Mouse (Mus musculus) stomach, postnatal 0 days (tissue): Measurements from ENCODE around the gene Tmem127. TPM values are rescaled to one million over a fixed set of nuclear protein-coding genes. Genes with fewer than 3 reads are reported as not detected.
"Not testable (repeated sequence)": the region's sequence is repeated elsewhere in the genome, so short reads cannot be mapped to it uniquely, and the experiment has no call there.

Source experiments
- ATAC-seq: fragments of 200-750 bp; cut with Nextera tagmentation; 2 replicates; pipeline ENCODE4 v1.8.0; 2017; ENCODE audit not compliant: low FRiP score, low TSS enrichment
- DNase-seq: peaks from one replicate; pipeline ENCODE4 v3.0.0-alpha.2; 2016; ENCODE audit warnings: low spot score
- H3K27ac ChIP-seq: fragments of 300-500 bp; sonication (generic); replicated peaks from 2 replicates; pipeline ENCODE4 v1.5.1; 2014; ENCODE audit warnings: mild to moderate bottlenecking, control low read depth
- H3K27me3 ChIP-seq: fragments of 300-500 bp; sonication (generic); 2 replicates; pipeline ENCODE4 v1.6.1; 2014; ENCODE audit warnings: low read length; ENCODE audit not compliant: control insufficient read depth, insufficient read depth
- H3K36me3 ChIP-seq: fragments of 300-500 bp; sonication (generic); 2 replicates; pipeline ENCODE4 v1.6.1; 2014; ENCODE audit warnings: low read length, mixed read lengths; ENCODE audit not compliant: control insufficient read depth, insufficient read depth
- H3K4me1 ChIP-seq: fragments of 300-500 bp; sonication (generic); replicated peaks from 2 replicates; pipeline ENCODE4 v1.6.1; 2014; ENCODE audit warnings: antibody characterized with exemption; ENCODE audit not compliant: control insufficient read depth, insufficient read depth
- H3K4me2 ChIP-seq: fragments of 300-500 bp; sonication (generic); replicated peaks from 2 replicates; pipeline ENCODE4 v1.6.1; 2014; ENCODE audit warnings: low read depth, mild to moderate bottlenecking, control low read depth, moderate library complexity
- H3K4me3 ChIP-seq: fragments of 300-500 bp; sonication (generic); 2 replicates; pipeline ENCODE4 v1.5.1; 2014; ENCODE audit warnings: low read depth, low read length, control low read depth
- H3K9ac ChIP-seq: fragments of 300-500 bp; sonication (generic); 2 replicates; pipeline ENCODE4 v1.6.1; 2014; ENCODE audit warnings: mild to moderate bottlenecking, low read length, control low read depth, mixed read lengths
- H3K9me3 ChIP-seq: fragments of 300-500 bp; sonication (generic); 2 replicates; pipeline ENCODE4 v1.6.1; 2016; ENCODE audit warnings: low read length; ENCODE audit not compliant: control insufficient read depth
- CTCF ChIP-seq: IDR thresholded peaks from 2 replicates; pipeline ENCODE4 v1.5.1; 2016; ENCODE audit warnings: antibody characterized with exemption, low read depth, mild to moderate bottlenecking, moderate library complexity
- EP300 ChIP-seq: optimal IDR thresholded peaks from 2 replicates; pipeline ENCODE3; 2016; ENCODE audit warnings: antibody characterized with exemption
- WGBS: fragments of 180-500 bp; shearing (Covaris S2); extraction: QIAGEN DNeasy Blood & Tissue Kit; methylation state at CpG from one replicate; pipeline ENCODE4 v1.1.7; 2014; 5-methylcytosine and 5-hydroxymethylcytosine counted together
- polyA plus RNA-seq: library from polyadenylated mRNA; unstranded; fragments of >200 nt; fragmentation: Nextera tagmentation; extraction: Ambion mirVana; gene quantifications from 2 replicates; pipeline ENCODE4 v1.2.1, GENCODE M21; 2015

Gene Tmem127
- 27.0 and 27.1 TPM in 2 replicates for polyA plus RNA-seq

DNA sequence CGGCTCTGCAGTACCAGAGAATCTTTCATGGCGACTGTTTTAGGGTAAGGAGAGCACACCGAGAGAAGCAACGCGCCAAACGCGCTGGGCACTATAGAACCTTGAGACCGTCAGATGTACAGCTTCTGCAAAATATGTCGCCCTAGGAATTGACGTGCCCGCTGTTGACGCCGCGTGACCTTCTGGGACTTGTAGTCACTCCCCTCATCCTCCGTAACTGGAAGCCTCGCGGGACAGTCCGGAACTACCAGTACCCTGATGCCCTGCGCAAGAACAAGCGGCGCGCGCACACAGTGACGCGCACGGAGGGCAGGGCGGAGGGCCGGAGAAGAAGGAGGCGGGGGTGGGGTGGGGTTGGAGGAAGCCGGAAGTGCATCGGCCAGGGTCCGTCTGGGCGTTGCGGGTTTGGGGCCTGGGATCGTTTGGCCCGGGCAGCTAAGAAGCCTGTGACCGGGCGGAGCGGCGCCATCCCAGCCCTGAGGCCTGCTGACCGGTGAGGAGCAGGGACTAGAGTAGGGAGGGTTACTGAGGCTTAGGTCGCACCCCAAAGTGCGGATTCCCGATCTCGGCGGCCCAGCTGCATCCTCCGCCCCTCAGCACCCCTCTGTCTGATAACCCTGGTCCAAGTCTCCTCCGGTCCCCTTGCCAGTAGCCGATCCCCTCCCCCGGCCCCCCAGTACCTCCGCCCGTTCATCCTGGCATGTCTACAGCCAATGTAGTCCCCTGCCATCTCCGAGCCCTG is at the start of gene Tmem127, which contains the start of gene Ciao1:
Gene Tmem127, plus strand, starts transcription at position 317 of the 742 bp plus-strand sequence.
Gene Ciao1, minus strand, starts transcription at position 225 of the 742 bp plus-strand sequence.
- Histone ChIP-seq H3K9ac (peak within 1 kb of the TSS; percentile 91), H3K4me2 (peak within 1 kb of the TSS; percentile 94), H3K36me3 (peaks cover 10% of the 10 kb centered on the region; the same call in 1 of the 2 replicates), H3K4me1 (peaks cover 3% of the 10 kb centered on the region), H3K27ac (peak within 1 kb of the TSS; percentile 88), H3K9me3 (no peaks in the 10 kb centered on the region), H3K4me3 (peak within 1 kb of the TSS; percentile 65), H3K27me3 (no peaks in the 10 kb centered on the region)
- TF ChIP-seq CTCF = no peak
- no peak for TF ChIP-seq EP300
- peak; percentile 99 for DNase-seq
- ATAC-seq = peak; percentile 99
- WGBS = under 1% methylated on average over 52 of the region's 53 CpGs

DNA sequence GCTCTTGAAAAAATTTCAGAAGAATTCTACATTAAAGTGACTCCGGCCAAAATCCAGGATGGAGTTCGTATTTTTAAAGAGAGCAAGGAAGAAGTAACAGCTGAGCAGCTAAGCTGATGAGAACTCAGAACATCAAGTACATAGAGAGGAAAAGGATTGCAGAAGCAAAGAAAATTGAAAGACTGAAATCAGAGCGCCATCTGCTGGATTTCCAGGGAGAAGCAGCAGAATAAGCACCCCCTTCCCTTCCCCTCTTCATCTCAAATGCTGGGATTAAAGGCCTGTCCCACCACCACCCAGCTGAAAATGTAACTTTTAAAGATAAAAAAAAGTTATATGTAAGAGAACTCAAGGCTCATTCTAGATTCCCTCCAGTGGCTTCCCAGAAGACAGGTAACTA is 42.8 kb upstream of the Tmem127 start:
- H3K36me3 ChIP-seq = no peaks in the 10 kb centered on the region; the same call in 1 of the 2 replicates
- H3K4me3 ChIP-seq = no peak overlapping the region
- ATAC-seq (no peak), DNase-seq (peak; percentile 61)
- H3K27me3 ChIP-seq = no peaks in the 10 kb centered on the region
- H3K4me2 ChIP-seq = no peak overlapping the region
- no peak overlapping the region for H3K27ac ChIP-seq
- no peaks in the 10 kb centered on the region for H3K9me3 ChIP-seq
- TF ChIP-seq CTCF (peak; percentile 86), EP300 (no peak)
- no peaks in the 10 kb centered on the region for H3K4me1 ChIP-seq
- 29% methylated on average over 3 of the region's 3 CpGs for WGBS
- no peak overlapping the region for H3K9ac ChIP-seq

DNA sequence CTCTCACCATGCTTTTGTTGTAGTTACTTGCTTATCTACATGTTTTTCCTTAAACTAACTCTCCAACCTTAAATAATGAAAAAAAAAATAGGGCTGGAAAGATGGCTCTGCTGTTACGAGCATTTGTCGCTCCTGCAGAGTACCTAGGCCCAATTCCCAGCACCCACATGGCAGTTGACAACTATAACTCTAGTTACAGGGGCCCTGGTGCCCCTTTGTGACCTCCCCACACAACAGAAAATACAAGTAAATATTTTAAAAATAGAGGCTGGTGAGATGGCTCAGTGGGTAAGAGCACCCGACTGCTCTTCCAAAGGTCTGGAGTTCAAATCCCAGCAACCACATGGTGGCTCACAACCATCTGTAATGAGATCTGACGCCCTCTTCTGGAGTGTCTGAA is 41.8 kb upstream of the Tmem127 start:
- DNase-seq = not testable (repeated sequence)

DNA sequence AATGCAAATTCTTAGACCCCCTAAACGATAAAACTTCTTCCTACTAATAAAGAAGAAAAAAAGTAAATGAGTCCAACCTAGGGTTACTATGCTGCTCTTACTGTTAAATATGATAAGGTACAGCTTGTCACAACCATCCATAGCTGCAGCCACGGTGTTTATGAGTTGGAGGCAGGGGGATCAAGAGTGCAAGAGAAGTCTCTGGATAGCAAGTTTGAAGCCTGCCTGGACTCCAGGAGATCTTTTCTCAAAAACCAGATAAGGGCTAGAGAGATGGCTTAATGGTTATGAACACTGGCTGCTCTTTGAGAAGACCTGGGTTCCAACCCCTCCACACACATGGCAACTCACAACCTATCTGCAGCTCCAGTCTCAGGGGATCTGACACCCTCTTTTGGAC is 40.8 kb upstream of the Tmem127 start:
- 96% methylated on average over 2 of the region's 2 CpGs for WGBS
- Histone ChIP-seq H3K4me3 (no peak overlapping the region), H3K9me3 (no peaks in the 10 kb centered on the region), H3K27me3 (no peaks in the 10 kb centered on the region), H3K27ac (no peak overlapping the region), H3K4me1 (no peaks in the 10 kb centered on the region), H3K9ac (no peak overlapping the region), H3K36me3 (peaks cover 6% of the 10 kb centered on the region), H3K4me2 (no peak overlapping the region)
- ATAC-seq = no peak
- DNase-seq = no peak
- TF ChIP-seq CTCF (no peak), EP300 (no peak)

More for the DNA sequence above, 41.8 kb upstream of the Tmem127 start:
- not testable (repeated sequence) for H3K9me3 ChIP-seq, H3K4me3 ChIP-seq, H3K4me2 ChIP-seq, H3K4me1 ChIP-seq, H3K9ac ChIP-seq, H3K27me3 ChIP-seq, H3K36me3 ChIP-seq, H3K27ac ChIP-seq, ATAC-seq
- WGBS = 79% methylated on average over 4 of the region's 4 CpGs

DNA sequence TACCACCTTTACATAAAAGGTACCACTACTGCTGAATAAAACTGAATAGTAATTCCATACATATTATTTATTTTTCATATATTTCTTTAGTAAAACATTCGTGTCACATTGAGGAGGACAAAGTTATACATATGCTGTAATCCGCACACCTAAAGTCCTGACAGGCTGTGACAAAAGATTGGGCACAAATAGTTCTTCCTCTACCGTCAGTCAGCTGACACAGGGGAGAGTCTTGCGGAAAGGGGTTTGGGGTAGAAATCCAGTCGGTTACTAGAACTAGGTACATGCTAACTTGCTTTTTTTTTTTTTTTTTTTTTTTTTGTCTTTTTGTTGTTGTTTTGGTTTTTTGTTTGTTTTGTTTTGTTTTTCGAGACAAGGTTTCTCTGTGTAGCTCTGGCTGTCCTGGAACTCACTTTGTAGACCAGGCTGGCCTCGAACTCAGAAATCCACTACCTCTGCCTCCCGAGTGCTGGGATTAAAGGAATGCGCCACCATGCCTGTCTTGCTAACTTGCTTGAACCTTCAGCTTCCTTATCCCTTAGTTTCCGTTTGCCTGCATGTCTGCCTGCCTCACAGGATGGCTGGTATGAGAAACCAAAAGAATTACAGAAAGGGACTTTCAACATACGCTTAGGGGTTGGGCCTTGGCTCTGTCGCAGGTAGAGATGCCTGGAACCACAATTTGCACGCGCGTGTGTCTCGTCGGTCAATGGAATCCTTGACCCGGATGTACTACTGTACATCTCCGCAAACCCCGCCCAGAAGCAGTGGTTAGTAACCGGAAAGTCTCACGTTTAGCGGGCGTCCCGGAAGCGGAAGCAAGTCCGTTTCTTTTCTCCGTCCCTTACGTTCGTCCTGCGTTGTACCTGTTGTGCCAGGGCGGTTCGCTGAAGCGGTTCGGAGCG is 39.9 kb upstream of the Tmem127 start, which contains the start of the genes 1810024B03Rik and Snrnp200:
Gene 1810024B03Rik, minus strand, starts transcription at position 734 of the 905 bp plus-strand sequence.
Gene Snrnp200, plus strand, starts transcription at position 840 of the 905 bp plus-strand sequence.
- no peaks in the 10 kb centered on the region for H3K9me3 ChIP-seq
- peak within 1 kb of the TSS; percentile 81 for H3K9ac ChIP-seq
- WGBS = 11% methylated on average over 36 of the region's 36 CpGs
- DNase-seq = peak; percentile 93
- TF ChIP-seq CTCF (no peak), EP300 (no peak)
- peak within 1 kb of the TSS; percentile 77 for H3K4me3 ChIP-seq
- H3K4me2 ChIP-seq = peak within 1 kb of the TSS; percentile 59
- H3K27me3 ChIP-seq = no peaks in the 10 kb centered on the region
- peaks cover 13% of the 10 kb centered on the region for H3K36me3 ChIP-seq
- ATAC-seq = peak; percentile 100
- H3K4me1 ChIP-seq = no peaks in the 10 kb centered on the region
- H3K27ac ChIP-seq = peak within 1 kb of the TSS; percentile 76
